Mouse (Mus musculus): ENCODE results near the gene Plekha7.

- TF ChIP-seq POLR2A (IDR thresholded peaks at IDR 0.05; ENCODE audit: low read depth, low read length) (no peak), CTCF (IDR thresholded peaks at IDR 0.05; ENCODE audit: extremely low read depth, insufficient read depth, insufficient read length, insufficient replicate concordance) (peak; percentile 6; the same call in 1 of the 2 replicates)
These were observed 28.1 kb upstream of the Plekha7 start for GRCm38 (mm10) chr7:116336226-116336625.
